Mouse (Mus musculus): ENCODE results near the gene Snrpd3. TPM values are rescaled to one million over a fixed set of nuclear protein-coding genes. Genes with fewer than 3 reads are reported as not detected.

Snrpd3 gene
- polyA plus RNA-seq, 1 experiment from 2014 or later, result 168 TPM

Other genes starting within 250 kb of the Snrpd3 start
- 2.1 and 2.4 TPM in 2 replicates for gene Adora2a, start 200.7 kb upstream of the Snrpd3 start, polyA plus RNA-seq (2015; fragmentation: Nextera tagmentation; extraction: Ambion mirVana)
- 2.2 and 2.6 TPM in 2 replicates for gene Upb1, start 116.4 kb upstream of the Snrpd3 start, polyA plus RNA-seq (2015; fragmentation: Nextera tagmentation; extraction: Ambion mirVana)
- gene Gucd1, start 421 bp downstream of the Snrpd3 start, polyA plus RNA-seq (2015; fragmentation: Nextera tagmentation; extraction: Ambion mirVana), result 26.3 and 27.7 TPM in 2 replicates
- gene Lrrc75b, start 42.8 kb downstream of the Snrpd3 start, polyA plus RNA-seq (2015; fragmentation: Nextera tagmentation; extraction: Ambion mirVana), result 4.9 and 6.3 TPM in 2 replicates
- 1.7 and 2.2 TPM in 2 replicates for gene Ggt1, start 44.1 kb downstream of the Snrpd3 start, polyA plus RNA-seq (2015; fragmentation: Nextera tagmentation; extraction: Ambion mirVana)
- 2.8 and 3.2 TPM in 2 replicates for gene Ggt5, start 71.8 kb downstream of the Snrpd3 start, polyA plus RNA-seq (2015; fragmentation: Nextera tagmentation; extraction: Ambion mirVana)
- 9.0 and 10.1 TPM in 2 replicates for gene Susd2, start 126.5 kb downstream of the Snrpd3 start, polyA plus RNA-seq (2015; fragmentation: Nextera tagmentation; extraction: Ambion mirVana)
- gene Cabin1, start 246.8 kb downstream of the Snrpd3 start, polyA plus RNA-seq (2015; fragmentation: Nextera tagmentation; extraction: Ambion mirVana), result 29.4 and 30.0 TPM in 2 replicates

Data from embryonic facial prominence, embryonic 15.5 days (tissue).